Mouse (Mus musculus) hematopoietic stem cell, adult 5-6 weeks (primary cell): ENCODE data around the gene Il2. TPM values are rescaled to one million over a fixed set of nuclear protein-coding genes. Genes with fewer than 3 reads are reported as not detected.

Experiments
- ATAC-seq, 2 experiments: fragments of 125-278 bp in 1 of 2; replicated peaks in 1 of 2; 2 replicates each; pipeline ENCODE4 v1.8.0; 2016 to 2017; ENCODE audit warnings: inconsistent platforms in 2 of 2, mild to moderate bottlenecking in 2 of 2, moderate number of reproducible peaks in 2 of 2, low read depth in 1 of 2, moderate TSS enrichment in 1 of 2; ENCODE audit not compliant: low FRiP score in 2 of 2, poor library complexity in 2 of 2, severe bottlenecking in 2 of 2, insufficient read depth in 1 of 2, low TSS enrichment in 1 of 2
- total RNA-seq: library from RNA; stranded (forward); fragments of 172-1452, 232-1000 nt; gene quantifications from 2 replicates; pipeline ENCODE4 v1.2.3, GENCODE M21; 2017

Il2 gene
- total RNA-seq, result not detected in 2 replicates

- no peak for ATAC-seq
These were observed at the start of gene Il2 for GRCm38 (mm10) chr3:37125655-37126054. Gene Il2, minus strand, starts transcription at chr3:37125959.

- ATAC-seq, result peak; percentile 50 to 53; a peak in 3 of 4 replicates
These were observed 49.2 kb upstream of the Il2 start for GRCm38 (mm10) chr3:37174711-37175572.

GRCm38 (mm10) chr3:37173285-37173684 is 47.5 kb upstream of the Il2 start:
- peak; percentile 68 to 76 for ATAC-seq

- ATAC-seq, result no peak
These were observed 43.5 kb upstream of the Il2 start for GRCm38 (mm10) chr3:37169283-37169682.

- no peak for ATAC-seq
These were observed 35.3 kb upstream of the Il2 start for GRCm38 (mm10) chr3:37161096-37161495.

GRCm38 (mm10) chr3:37158246-37158645 is 32.5 kb upstream of the Il2 start:
- no peak for ATAC-seq

- ATAC-seq, result 0 out of 4 replicates have a peak, but pooled peaks of 1 of the 2 experiments have one; percentile 24
These were observed 31.3 kb upstream of the Il2 start for GRCm38 (mm10) chr3:37157082-37157481.

- no peak for ATAC-seq
These were observed 28.6 kb upstream of the Il2 start for GRCm38 (mm10) chr3:37154396-37154795.

- ATAC-seq, result peak; percentile 51 to 79
These were observed 27.2 kb upstream of the Il2 start for GRCm38 (mm10) chr3:37153004-37153403.

GRCm38 (mm10) chr3:37152274-37152673 is 26.5 kb upstream of the Il2 start:
- ATAC-seq, result no peak

GRCm38 (mm10) chr3:37146810-37147209 is 21.1 kb upstream of the Il2 start:
- no peak for ATAC-seq

GRCm38 (mm10) chr3:37146406-37146805 is 20.6 kb upstream of the Il2 start:
- ATAC-seq, result peak in 1 of 2 experiments; percentile 37; a peak in 1 of 4 replicates

- ATAC-seq, result no peak
These were observed 19.2 kb upstream of the Il2 start for GRCm38 (mm10) chr3:37144979-37145378.

- no peak for ATAC-seq
These were observed 16.1 kb upstream of the Il2 start for GRCm38 (mm10) chr3:37141827-37142226.

GRCm38 (mm10) chr3:37140168-37140906 is 14.6 kb upstream of the Il2 start:
- ATAC-seq, result no peak

- ATAC-seq, result no peak
These were observed 13.4 kb upstream of the Il2 start for GRCm38 (mm10) chr3:37139192-37139591.

- ATAC-seq, result no peak
These were observed 11.5 kb upstream of the Il2 start for GRCm38 (mm10) chr3:37137231-37137630.

- ATAC-seq, result no peak
These were observed 3.3 kb upstream of the Il2 start for GRCm38 (mm10) chr3:37129063-37129462.
